Mouse (Mus musculus): ENCODE measurements around the gene Mga. TPM values are rescaled to one million over a fixed set of nuclear protein-coding genes. Genes with fewer than 3 reads are reported as not detected.

Mga gene
- polyA plus RNA-seq, 1 experiment from 2014 or later: 30.7 TPM

DNA sequence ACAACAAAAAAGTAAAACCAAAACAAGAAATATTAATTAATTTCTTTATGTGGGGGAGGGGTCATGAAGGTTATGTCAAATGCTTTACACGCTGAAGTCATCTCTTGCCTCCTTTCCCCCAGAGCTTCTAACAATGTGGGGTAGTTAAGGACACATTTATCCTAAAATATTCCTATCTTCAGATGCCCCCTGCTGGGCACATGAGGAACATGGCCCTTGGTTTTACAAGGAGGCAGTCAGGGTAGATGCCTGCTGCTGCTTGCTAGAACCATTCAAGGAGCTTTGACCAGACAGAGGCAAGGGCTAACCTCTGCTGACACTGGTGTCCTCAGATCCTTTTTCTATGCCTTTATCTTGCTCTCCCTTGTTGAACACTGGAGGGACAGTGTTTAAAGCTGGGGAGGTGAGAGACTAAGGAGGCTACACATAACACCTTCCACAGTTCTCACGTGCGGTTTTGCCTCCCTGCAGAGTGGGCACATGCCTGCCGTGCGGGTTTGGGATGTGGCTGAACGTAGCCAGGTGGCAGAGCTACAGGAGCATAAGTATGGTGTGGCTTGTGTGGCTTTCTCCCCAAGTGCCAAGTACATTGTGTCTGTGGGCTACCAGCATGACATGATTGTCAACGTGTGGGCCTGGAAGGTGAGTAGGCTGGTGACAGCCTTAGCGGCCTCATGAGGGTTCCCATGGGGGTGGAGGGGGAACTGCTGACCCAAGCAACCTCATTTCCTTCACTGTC is 114.6 kb downstream of the Mga start:
- no peak for ATAC-seq (replicated peaks)
- WGBS: 77% methylated on average over 8 of the region's 8 CpGs
- Histone ChIP-seq H3K4me1 (no peaks in the 10 kb centered on the region), H3K36me3 (replicated peaks) (0 out of 2 replicates have a peak, but pooled peaks cover 3% of the 10 kb centered on the region), H3K9me3 (no peaks in the 10 kb centered on the region), H3K27me3 (replicated peaks) (no peaks in the 10 kb centered on the region), H3K27ac (no peak overlapping the region), H3K4me3 (no peak overlapping the region), H3K4me2 (no peak overlapping the region), H3K9ac (no peak overlapping the region)

DNA sequence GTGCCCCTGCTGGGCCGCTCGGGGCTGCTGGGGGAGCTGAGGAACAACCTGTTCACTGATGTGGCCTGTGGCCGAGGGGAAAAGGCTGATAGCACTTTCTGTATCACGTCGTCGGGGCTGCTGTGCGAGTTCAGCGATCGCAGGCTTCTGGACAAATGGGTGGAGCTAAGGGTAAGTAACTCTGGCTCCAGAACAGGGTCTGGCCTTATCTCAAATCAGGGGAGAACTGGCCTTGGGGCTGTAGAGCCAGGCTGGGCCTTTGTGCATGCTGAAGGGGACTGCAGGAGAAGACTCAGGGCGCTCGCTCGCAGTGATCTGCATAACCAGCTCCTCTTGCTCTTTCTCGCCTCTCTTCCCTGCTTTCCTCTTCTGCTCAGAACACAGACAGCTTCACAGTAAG is 115.9 kb downstream of the Mga start:
- Histone ChIP-seq H3K36me3 (replicated peaks) (peaks cover 5% of the 10 kb centered on the region; the same call in 1 of the 2 replicates), H3K9me3 (no peaks in the 10 kb centered on the region), H3K4me3 (no peak overlapping the region), H3K27me3 (replicated peaks) (no peaks in the 10 kb centered on the region), H3K27ac (no peak overlapping the region), H3K9ac (no peak overlapping the region), H3K4me1 (no peaks in the 10 kb centered on the region), H3K4me2 (no peak overlapping the region)
- WGBS: 90% methylated on average over 13 of the region's 13 CpGs
- no peak for ATAC-seq (replicated peaks)

- Histone ChIP-seq H3K36me3 (replicated peaks) (peaks cover 15% of the 10 kb centered on the region), H3K27me3 (replicated peaks) (no peaks in the 10 kb centered on the region), H3K9ac (no peak overlapping the region), H3K4me3 (no peak overlapping the region), H3K4me1 (no peaks in the 10 kb centered on the region), H3K9me3 (no peaks in the 10 kb centered on the region), H3K27ac (no peak overlapping the region), H3K4me2 (no peak overlapping the region)
- WGBS: 97% methylated on average over 2 of the region's 2 CpGs
- no peak for ATAC-seq (replicated peaks)
These were observed 116.9 kb downstream of the Mga start for GRCm38 (mm10) chr2:120013831-120014486.

DNA sequence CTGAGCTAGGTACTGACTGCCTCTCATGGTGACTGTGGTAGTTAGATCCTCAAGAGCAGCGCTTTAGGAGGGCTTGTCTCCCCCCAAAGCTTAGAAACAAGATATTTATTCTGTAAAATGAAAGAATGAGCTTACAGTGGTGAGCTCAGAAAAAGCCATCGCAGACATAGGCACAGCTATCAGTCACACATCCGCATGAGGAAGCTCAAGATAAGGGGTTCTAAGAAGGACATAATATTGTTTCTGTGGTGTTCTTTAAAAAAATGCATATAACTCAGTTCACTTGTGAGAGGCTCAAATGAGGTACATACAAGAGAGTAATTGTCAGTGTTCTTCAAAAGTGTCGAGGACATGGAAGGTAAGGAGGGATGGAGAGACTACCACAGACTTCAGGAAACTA is 118.9 kb downstream of the Mga start:
- H3K27ac ChIP-seq: no peak overlapping the region
- H3K4me3 ChIP-seq: no peak overlapping the region
- H3K9ac ChIP-seq: no peak overlapping the region
- WGBS: 95% methylated on average over 4 of the region's 4 CpGs
- H3K4me2 ChIP-seq: no peak overlapping the region
- ATAC-seq (replicated peaks): no peak
- H3K4me1 ChIP-seq: no peaks in the 10 kb centered on the region
- no peaks in the 10 kb centered on the region for H3K27me3 ChIP-seq (replicated peaks)
- no peaks in the 10 kb centered on the region for H3K9me3 ChIP-seq
- peaks cover 30% of the 10 kb centered on the region for H3K36me3 ChIP-seq (replicated peaks)

GRCm38 (mm10) chr2:120017599-120017998 is 120.6 kb downstream of the Mga start:
- H3K36me3 ChIP-seq (replicated peaks): peaks cover 44% of the 10 kb centered on the region
- 93% methylated on average over 12 of the region's 12 CpGs for WGBS

More at GRCm38 (mm10) chr2:120017599-120017998, 120.6 kb downstream of the Mga start:
- no peaks in the 10 kb centered on the region for H3K9me3 ChIP-seq
- ATAC-seq (replicated peaks): no peak
- H3K4me1 ChIP-seq: no peaks in the 10 kb centered on the region
- no peaks in the 10 kb centered on the region for H3K27me3 ChIP-seq (replicated peaks)
- H3K4me3 ChIP-seq: no peak overlapping the region
- no peak overlapping the region for H3K4me2 ChIP-seq
- H3K27ac ChIP-seq: no peak overlapping the region
- no peak overlapping the region for H3K9ac ChIP-seq

Small RNA genes within 50 kb of the gene (microRNA-seq; reads per million reads assigned to microRNA genes)
- gene Mir7665: not detected

Other genes with a start within 250 kb of the Mga start
- 37.0 and 37.5 TPM in 2 replicates for gene Ndufaf1, start 234.4 kb upstream of the Mga start, polyA plus RNA-seq (2015; fragmentation: Nextera tagmentation; extraction: Ambion mirVana)
- gene Rtf1, start 222.2 kb upstream of the Mga start, polyA plus RNA-seq (2015; fragmentation: Nextera tagmentation; extraction: Ambion mirVana): 50.0 and 62.3 TPM in 2 replicates
- 0.11 and 0.18 TPM in 2 replicates for gene Itpka, start 154.9 kb upstream of the Mga start, polyA plus RNA-seq (2015; fragmentation: Nextera tagmentation; extraction: Ambion mirVana)
- gene Ltk, start 136.8 kb upstream of the Mga start, polyA plus RNA-seq (2015; fragmentation: Nextera tagmentation; extraction: Ambion mirVana): 2.2 and 3.5 TPM in 2 replicates
- 21.3 and 21.6 TPM in 2 replicates for gene Rpap1, start 109.7 kb upstream of the Mga start, polyA plus RNA-seq (2015; fragmentation: Nextera tagmentation; extraction: Ambion mirVana)
- gene Tyro3, start 99.5 kb upstream of the Mga start, polyA plus RNA-seq (2015; fragmentation: Nextera tagmentation; extraction: Ambion mirVana): 20.3 and 22.2 TPM in 2 replicates
- gene Mapkbp1, start 75.5 kb downstream of the Mga start, polyA plus RNA-seq (2015; fragmentation: Nextera tagmentation; extraction: Ambion mirVana): 9.7 and 9.9 TPM in 2 replicates
- 21.9 and 22.6 TPM in 2 replicates for gene Jmjd7, start 130.3 kb downstream of the Mga start, polyA plus RNA-seq (2015; fragmentation: Nextera tagmentation; extraction: Ambion mirVana)
- gene Gm28042, start 130.3 kb downstream of the Mga start, polyA plus RNA-seq (2015; fragmentation: Nextera tagmentation; extraction: Ambion mirVana): 6.0 and 7.2 TPM in 2 replicates
- gene Pla2g4b, start 136.2 kb downstream of the Mga start, polyA plus RNA-seq (2015; fragmentation: Nextera tagmentation; extraction: Ambion mirVana): 3.9 and 4.6 TPM in 2 replicates

Data from midbrain, embryonic 15.5 days (tissue).